Mouse (Mus musculus) testis, adult 2 months (tissue): ENCODE results near the gene Cep295nl.

ENCODE experiments used
- CTCF ChIP-seq: fragments of 200-500 bp; IDR thresholded peaks from 2 replicates; pipeline ENCODE4 v1.5.1; 2012; ENCODE audit warnings: low read depth, mild to moderate bottlenecking, inconsistent platforms, low read length, moderate library complexity; ENCODE audit not compliant: control insufficient read depth, insufficient read depth, insufficient replicate concordance
- POLR2A ChIP-seq: fragments of 200-500 bp; IDR thresholded peaks from 2 replicates; pipeline ENCODE4 v1.6.1; 2012; ENCODE audit warnings: low read depth, mild to moderate bottlenecking, inconsistent platforms, low read length, moderate library complexity; ENCODE audit not compliant: control insufficient read depth

DNA sequence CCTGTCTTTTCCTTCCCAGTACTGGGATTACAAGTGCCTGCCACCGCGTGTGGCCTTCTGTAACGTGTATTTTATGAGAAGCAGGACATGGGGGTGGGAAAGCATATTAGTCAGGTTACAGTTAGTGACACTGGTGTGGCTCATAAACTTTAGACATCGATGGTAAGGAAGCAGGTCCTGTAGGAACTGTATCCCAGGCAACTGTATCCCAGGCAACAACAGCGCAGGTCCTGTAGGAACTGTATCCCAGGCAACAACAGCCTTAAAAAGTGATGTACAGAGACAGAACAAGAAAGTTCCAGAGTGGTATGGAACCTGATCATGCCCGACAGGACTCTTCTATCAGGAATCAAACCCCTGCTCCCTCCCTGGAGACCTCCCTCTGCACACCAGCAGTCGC is 20.8 kb downstream of the Cep295nl start:
- no peak for TF ChIP-seq CTCF
- TF ChIP-seq POLR2A, result no peak
